17 mouse cellular contexts compared by ENCODE assay signal in the genomic region with DNA sequence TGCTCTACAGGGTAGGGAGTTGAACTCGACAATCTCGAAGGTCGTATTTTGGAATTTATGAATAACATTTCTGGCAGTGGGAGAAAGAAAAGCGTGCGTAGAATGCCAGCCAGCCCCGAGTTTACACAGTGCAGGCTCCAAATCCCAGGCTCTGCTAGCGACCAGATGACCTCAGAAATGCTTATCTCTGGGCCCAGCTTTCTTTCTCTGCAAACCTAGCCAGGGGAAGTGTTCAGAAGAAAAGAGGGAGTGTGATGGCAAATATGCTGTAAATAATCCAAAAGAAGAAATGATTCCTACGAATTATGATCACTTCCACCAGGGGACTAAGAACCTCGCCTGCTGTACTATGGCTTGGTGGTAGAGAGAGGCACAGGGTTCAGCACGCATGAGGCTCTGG. TPM values are rescaled to one million over a fixed set of nuclear protein-coding genes. Genes with fewer than 3 reads are reported as not detected.
"Had no signal": no experiment of that assay in that cellular context is flagged by ENCODE, and none has a peak within 500 bp of the region (broad histone marks: within the 10 kb centered on the region; RNA-seq: fewer than 3 reads in every experiment).

No protein-coding gene starts in this region.

- H3K27me3 ChIP-seq: neural tube, embryonic 12.5 days had no signal

- H3K4me2 ChIP-seq: liver, embryonic 11.5 days; liver, embryonic 15.5 days; midbrain, embryonic 12.5 days had no signal

- DNase-seq: kidney, adult 9 months; kidney, postnatal 36 days; lung, adult 2 months; lung, postnatal 10 days; right cerebral cortex, postnatal 14 days; thymus, postnatal 4 days had no signal

- H3K4me3 ChIP-seq: layer of hippocampus, adult 2 months; limb, embryonic 10.5 days; liver, embryonic 15.5 days; megakaryocyte, embryonic 14.5 days; midbrain, embryonic 12.5 days; neural tube, embryonic 12.5 days had no signal

- H3K9me3 ChIP-seq: limb, embryonic 10.5 days; liver, embryonic 15.5 days; midbrain, embryonic 12.5 days; neural tube, embryonic 12.5 days had no signal

- H3K27ac ChIP-seq: kidney, postnatal 0 days; limb, embryonic 10.5 days; liver, embryonic 15.5 days; macrophage; neural tube, embryonic 12.5 days had no signal

- H3K36me3 ChIP-seq: limb, embryonic 10.5 days; liver, embryonic 15.5 days; midbrain, embryonic 12.5 days; neural tube, embryonic 12.5 days had no signal

- H3K9ac ChIP-seq: liver, embryonic 15.5 days; midbrain, embryonic 12.5 days had no signal

RNA-seq across cellular contexts. Expression of a gene that starts 10.7 kb away (rescaled TPM):
- total RNA-seq: monocyte, adult 5-6 weeks; neutrophil, adult 5-6 weeks had no signal
- polyA plus RNA-seq: macrophage had no signal
